Mouse (Mus musculus) frontal cortex, postnatal 36 days (tissue): Measurements from ENCODE around the gene Nhsl1.

Source experiments
- DNase-seq, 2 experiments: peaks; one replicate each; pipeline ENCODE4 v3.0.0; 2022; ENCODE audit warnings: low spot score in 2 of 2

The Nhsl1 gene

GRCm38 (mm10) chr10:18489936-18490335, 171.2 kb downstream of the Nhsl1 start:
- no peak for DNase-seq

GRCm38 (mm10) chr10:18491952-18492351, 173.2 kb downstream of the Nhsl1 start:
- DNase-seq: no peak

- no peak for DNase-seq
Measured at GRCm38 (mm10) chr10:18493010-18493894, 174.5 kb downstream of the Nhsl1 start.

- no peak for DNase-seq
Measured at GRCm38 (mm10) chr10:18494249-18494648, 175.5 kb downstream of the Nhsl1 start.

- no peak for DNase-seq
Measured at GRCm38 (mm10) chr10:18497066-18497465, 178.3 kb downstream of the Nhsl1 start.

GRCm38 (mm10) chr10:18501997-18502396, 183.2 kb downstream of the Nhsl1 start:
- no peak for DNase-seq

GRCm38 (mm10) chr10:18505690-18506089, 186.9 kb downstream of the Nhsl1 start:
- no peak for DNase-seq

- DNase-seq: no peak
Measured at GRCm38 (mm10) chr10:18506501-18506946, 187.7 kb downstream of the Nhsl1 start.

- DNase-seq: no peak
Measured at GRCm38 (mm10) chr10:18507869-18508473, 189.2 kb downstream of the Nhsl1 start.

GRCm38 (mm10) chr10:18508586-18508985, 189.8 kb downstream of the Nhsl1 start:
- peak; percentile 59 to 72 for DNase-seq

- DNase-seq: no peak
Measured at GRCm38 (mm10) chr10:18510663-18511062, 191.9 kb downstream of the Nhsl1 start.

GRCm38 (mm10) chr10:18511496-18511895, 192.7 kb downstream of the Nhsl1 start:
- DNase-seq: no peak

- no peak for DNase-seq
Measured at GRCm38 (mm10) chr10:18522556-18522955, 203.8 kb downstream of the Nhsl1 start.

GRCm38 (mm10) chr10:18525311-18525710, 206.5 kb downstream of the Nhsl1 start:
- DNase-seq: no peak

GRCm38 (mm10) chr10:18525726-18526125, 206.9 kb downstream of the Nhsl1 start:
- no peak for DNase-seq

- DNase-seq: peak; percentile 72 to 78
Measured at GRCm38 (mm10) chr10:18526184-18526850, 207.5 kb downstream of the Nhsl1 start.

GRCm38 (mm10) chr10:18526851-18527675, 208.3 kb downstream of the Nhsl1 start:
- DNase-seq: peak; percentile 26 to 29

- no peak for DNase-seq
Measured at GRCm38 (mm10) chr10:18527766-18528165, 209.0 kb downstream of the Nhsl1 start.

- peak; percentile 28 to 68 for DNase-seq
Measured at GRCm38 (mm10) chr10:18528475-18528874, 209.7 kb downstream of the Nhsl1 start.

GRCm38 (mm10) chr10:18529177-18529576, 210.4 kb downstream of the Nhsl1 start:
- DNase-seq: no peak

GRCm38 (mm10) chr10:18530161-18530560, 211.4 kb downstream of the Nhsl1 start:
- DNase-seq: no peak

- no peak for DNase-seq
Measured at GRCm38 (mm10) chr10:18532293-18532692, 213.5 kb downstream of the Nhsl1 start.
